Mouse (Mus musculus) thymus, adult 2 months (tissue): ENCODE data around the gene Fads1. TPM values are rescaled to one million over a fixed set of nuclear protein-coding genes. Genes with fewer than 3 reads are reported as not detected.

Source experiments
- DNase-seq: peaks from one replicate; pipeline ENCODE4 v3.0.0; 2021
- H3K27ac ChIP-seq: fragments of 200-500 bp; 2 replicates; pipeline ENCODE4 v1.5.1; 2012; ENCODE audit warnings: low read length, control low read depth; ENCODE audit not compliant: control insufficient read depth, insufficient read depth
- H3K27me3 ChIP-seq: fragments of 200-500 bp; 2 replicates; pipeline ENCODE4 v1.6.1; 2012; ENCODE audit warnings: mild to moderate bottlenecking, low read length, moderate library complexity, mixed read lengths; ENCODE audit not compliant: control insufficient read depth, insufficient read depth
- H3K36me3 ChIP-seq: fragments of 200-500 bp; 2 replicates; pipeline ENCODE4 v1.6.1; 2012; ENCODE audit warnings: mild to moderate bottlenecking, low read length, moderate library complexity; ENCODE audit not compliant: control insufficient read depth, insufficient read depth
- H3K4me1 ChIP-seq: fragments of 200-500 bp; replicated peaks from 2 replicates; pipeline ENCODE4 v1.6.1; 2012; ENCODE audit warnings: low read length; ENCODE audit not compliant: control insufficient read depth, insufficient read depth
- H3K4me3 ChIP-seq: fragments of 200-500 bp; 2 replicates; pipeline ENCODE4 v1.5.1; 2012; ENCODE audit warnings: mild to moderate bottlenecking, low read length, control low read depth, moderate library complexity; ENCODE audit not compliant: control insufficient read depth, insufficient read depth
- CTCF ChIP-seq: fragments of 200-500 bp; IDR thresholded peaks from 2 replicates; pipeline ENCODE4 v1.5.1; 2012; ENCODE audit warnings: mild to moderate bottlenecking, control low read depth, low read length, moderate library complexity, borderline replicate concordance; ENCODE audit not compliant: control insufficient read depth, poor library complexity, insufficient read depth; ENCODE audit errors: extremely low read depth
- POLR2A ChIP-seq: fragments of 200-500 bp; IDR thresholded peaks from 2 replicates; pipeline ENCODE4 v1.6.1; 2012; ENCODE audit warnings: mild to moderate bottlenecking, low read length, control low read depth, moderate library complexity; ENCODE audit not compliant: control insufficient read depth, poor library complexity, insufficient read depth; ENCODE audit errors: extremely low read depth
- WGBS: fragments of 180-500 bp; shearing (Covaris S2); methylation state at CpG from one replicate; pipeline ENCODE4 v1.1.7; 2018; 5-methylcytosine and 5-hydroxymethylcytosine counted together
- polyA plus RNA-seq: library from polyadenylated mRNA; depleted of rRNA; stranded (reverse); fragments of >200 nt; gene quantifications from 2 replicates; pipeline ENCODE4 v1.2.3, GENCODE M21; 2012; rRNA removed

Gene Fads1
- polyA plus RNA-seq, 1 experiment: 51.4 TPM

- H3K27ac ChIP-seq: no peak overlapping the region
- DNase-seq: no peak
- peaks cover 7% of the 10 kb centered on the region; the same call in 1 of the 2 replicates for H3K27me3 ChIP-seq
- TF ChIP-seq POLR2A: no peak
- no peak for TF ChIP-seq CTCF
- 82% methylated on average over 3 of the region's 3 CpGs for WGBS
- H3K36me3 ChIP-seq: no peaks in the 10 kb centered on the region
- H3K4me1 ChIP-seq: peaks cover 6% of the 10 kb centered on the region; the same call in 1 of the 2 replicates
- no peak overlapping the region for H3K4me3 ChIP-seq
Observed at GRCm38 (mm10) chr19:10238477-10238876, 55.8 kb downstream of the Fads1 start.

GRCm38 (mm10) chr19:10239419-10239818 lies 56.7 kb downstream of the Fads1 start:
- Histone ChIP-seq H3K27me3 (peaks cover 7% of the 10 kb centered on the region; the same call in 1 of the 2 replicates), H3K36me3 (no peaks in the 10 kb centered on the region), H3K27ac (no peak overlapping the region), H3K4me1 (peaks cover 6% of the 10 kb centered on the region; the same call in 1 of the 2 replicates), H3K4me3 (no peak overlapping the region)
- 56% methylated on average over 2 of the region's 2 CpGs for WGBS
- no peak for DNase-seq
- TF ChIP-seq POLR2A: no peak
- no peak for TF ChIP-seq CTCF

GRCm38 (mm10) chr19:10239975-10240653 lies 57.4 kb downstream of the Fads1 start:
- H3K4me3 ChIP-seq: peak overlapping the region; percentile 27
- DNase-seq: no peak
- 5% methylated on average over 26 of the region's 26 CpGs for WGBS
- peaks cover 7% of the 10 kb centered on the region; the same call in 1 of the 2 replicates for H3K27me3 ChIP-seq
- H3K4me1 ChIP-seq: peaks cover 6% of the 10 kb centered on the region; the same call in 1 of the 2 replicates
- H3K27ac ChIP-seq: no peak overlapping the region
- TF ChIP-seq POLR2A: 0 out of 2 replicates have a peak, but pooled peaks have one; percentile 23
- TF ChIP-seq CTCF: no peak
- H3K36me3 ChIP-seq: no peaks in the 10 kb centered on the region

GRCm38 (mm10) chr19:10240654-10241305 lies 58.1 kb downstream of the Fads1 start, which contains the start of gene Myrf:
TSS of gene Myrf (minus strand) at chr19:10240748.
- H3K4me1 ChIP-seq: peaks cover 6% of the 10 kb centered on the region; the same call in 1 of the 2 replicates
- H3K27me3 ChIP-seq: peaks cover 7% of the 10 kb centered on the region; the same call in 1 of the 2 replicates
- peak within 1 kb of the TSS; percentile 27 for H3K4me3 ChIP-seq
- H3K27ac ChIP-seq: no peak within 1 kb of the TSS
- H3K36me3 ChIP-seq: no peaks in the 10 kb centered on the region
- DNase-seq: peak; percentile 63
- peak; percentile 100 for TF ChIP-seq CTCF
- TF ChIP-seq POLR2A: 0 out of 2 replicates have a peak, but pooled peaks have one; percentile 1
- WGBS: 10% methylated on average over 43 of the region's 43 CpGs

DNA sequence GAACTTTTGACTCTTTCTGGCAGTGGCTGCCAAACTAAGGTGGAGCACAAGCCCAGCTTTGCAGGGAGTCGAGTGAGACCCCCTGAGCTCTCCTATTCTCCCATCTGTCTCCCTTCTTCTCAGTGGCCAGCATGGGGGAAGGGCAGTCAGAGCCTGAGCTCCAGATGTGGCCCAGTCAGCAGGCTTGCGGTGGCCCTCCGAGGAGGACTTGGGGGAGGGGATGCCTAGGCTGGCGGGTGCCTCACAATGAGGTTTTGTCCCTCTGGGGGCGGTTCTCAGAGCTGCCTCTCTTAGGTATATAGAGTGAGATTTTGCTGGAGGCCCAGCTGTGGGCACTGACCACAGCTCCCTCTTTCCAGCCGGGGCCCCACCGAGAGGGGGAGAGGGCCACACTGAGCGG lies 60.2 kb downstream of the Fads1 start:
- H3K27ac ChIP-seq: no peak overlapping the region
- peaks cover 7% of the 10 kb centered on the region; the same call in 1 of the 2 replicates for H3K27me3 ChIP-seq
- no peaks in the 10 kb centered on the region for H3K36me3 ChIP-seq
- H3K4me1 ChIP-seq: peaks cover 6% of the 10 kb centered on the region; the same call in 1 of the 2 replicates
- H3K4me3 ChIP-seq: no peak overlapping the region
- DNase-seq: no peak
- TF ChIP-seq CTCF (no peak), POLR2A (no peak)
- WGBS: 58% methylated on average over 8 of the region's 8 CpGs

DNA sequence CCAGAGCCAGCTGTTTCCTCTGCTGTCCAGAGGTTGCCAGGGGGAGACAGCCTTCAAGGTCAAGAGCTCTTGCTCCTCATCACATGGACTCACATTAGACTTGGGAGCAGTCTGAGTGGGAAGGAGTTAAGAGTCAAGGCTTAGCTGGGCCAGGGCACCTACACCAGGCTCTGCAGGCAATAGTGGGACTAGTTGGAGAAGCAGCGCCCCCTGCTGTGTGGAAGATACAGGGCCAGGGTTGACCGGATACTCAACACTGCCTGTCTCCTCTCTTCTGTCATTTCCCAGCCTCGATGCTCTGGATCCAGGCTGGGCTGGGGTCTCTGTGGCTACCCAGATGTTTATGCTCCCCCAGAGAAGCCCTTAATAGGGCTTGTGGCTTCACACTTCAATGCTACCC lies 61.5 kb downstream of the Fads1 start:
- WGBS: 36% methylated on average over 3 of the region's 3 CpGs
- no peaks in the 10 kb centered on the region for H3K36me3 ChIP-seq
- no peak for TF ChIP-seq POLR2A
- peak; percentile 45; the same call in 1 of the 2 replicates for TF ChIP-seq CTCF
- no peak overlapping the region for H3K27ac ChIP-seq
- H3K4me3 ChIP-seq: no peak overlapping the region
- DNase-seq: peak; percentile 40
- H3K4me1 ChIP-seq: peaks cover 6% of the 10 kb centered on the region; the same call in 1 of the 2 replicates
- H3K27me3 ChIP-seq: peaks cover 7% of the 10 kb centered on the region; the same call in 1 of the 2 replicates

Other genes with a start within 250 kb of the Fads1 start
- 2,238 and 2,885 TPM in 2 replicates for gene Fth1, start 202.3 kb upstream of the Fads1 start, polyA plus RNA-seq
- gene Best1, start 181.3 kb upstream of the Fads1 start, polyA plus RNA-seq: 0.31 and 0.33 TPM in 2 replicates
- 12.8 and 15.7 TPM in 2 replicates for gene Rab3il1, start 181.2 kb upstream of the Fads1 start, polyA plus RNA-seq
- gene Fads3, start 141.3 kb upstream of the Fads1 start, polyA plus RNA-seq: 13.6 and 19.9 TPM in 2 replicates
- 36.3 and 45.6 TPM in 2 replicates for gene Fads2, start 81.1 kb upstream of the Fads1 start, polyA plus RNA-seq
- 159 and 189 TPM in 2 replicates for gene Tmem258, start 21.1 kb downstream of the Fads1 start, polyA plus RNA-seq
- gene Fen1, start 21.3 kb downstream of the Fads1 start, polyA plus RNA-seq: 43.8 and 57.8 TPM in 2 replicates
- gene Myrf, start 57.9 kb downstream of the Fads1 start, polyA plus RNA-seq: 2.7 and 4.9 TPM in 2 replicates
- gene Dagla, start 122.0 kb downstream of the Fads1 start, polyA plus RNA-seq: 3.0 and 3.2 TPM in 2 replicates
- gene Syt7, start 206.2 kb downstream of the Fads1 start, polyA plus RNA-seq: 1.8 and 2.7 TPM in 2 replicates